Mouse (Mus musculus) heart, embryonic 14.5 days (tissue): Measurements from ENCODE around the gene Gm5148. TPM values are rescaled to one million over a fixed set of nuclear protein-coding genes. Genes with fewer than 3 reads are reported as not detected.

Experiments
- ATAC-seq: fragments of 200-750 bp; cut with Nextera tagmentation; 2 replicates; pipeline ENCODE4 v1.8.0; 2017; ENCODE audit warnings: low read depth, moderate TSS enrichment; ENCODE audit not compliant: insufficient number of reproducible peaks, insufficient read depth, low FRiP score
- H3K27ac ChIP-seq, 2 experiments: fragments of 200-500 bp in 1 of 2; fragments of 300-500 bp in 1 of 2; sonication (generic) in 1 of 2; replicated peaks in 1 of 2; 2 replicates each; pipeline ENCODE4 v1.5.1; 2012 to 2014; ENCODE audit warnings: low read depth in 2 of 2, low read length in 2 of 2, control low read depth in 1 of 2, mild to moderate bottlenecking in 1 of 2, mixed read lengths in 1 of 2; ENCODE audit not compliant: control insufficient read depth in 1 of 2, insufficient read depth in 1 of 2
- H3K27me3 ChIP-seq: fragments of 300-500 bp; sonication (generic); 2 replicates; pipeline ENCODE4 v1.6.1; 2014; ENCODE audit warnings: mild to moderate bottlenecking, low read length, control low read depth; ENCODE audit not compliant: control insufficient read depth, insufficient read depth
- H3K36me3 ChIP-seq: fragments of 300-500 bp; sonication (generic); 2 replicates; pipeline ENCODE4 v1.6.1; 2014; ENCODE audit warnings: mild to moderate bottlenecking, control low read depth, low read length, mixed read lengths; ENCODE audit not compliant: control insufficient read depth, insufficient read depth
- H3K4me1 ChIP-seq, 2 experiments: fragments of 200-500 bp in 1 of 2; fragments of 300-500 bp in 1 of 2; sonication (generic) in 1 of 2; 2 replicates each; pipeline ENCODE4 v1.6.1; 2012 to 2014; ENCODE audit warnings: low read length in 2 of 2, control low read depth in 1 of 2, mixed read lengths in 1 of 2; ENCODE audit not compliant: control insufficient read depth in 2 of 2, insufficient read depth in 2 of 2
- H3K4me2 ChIP-seq: fragments of 300-500 bp; sonication (generic); 2 replicates; pipeline ENCODE4 v1.6.1; 2014; ENCODE audit warnings: mild to moderate bottlenecking, low read length
- H3K4me3 ChIP-seq, 2 experiments: fragments of 200-500 bp in 1 of 2; fragments of 300-500 bp in 1 of 2; sonication (generic) in 1 of 2; 2 replicates each; pipeline ENCODE4 v1.5.1; 2012 to 2014; ENCODE audit warnings: low read length in 2 of 2, mild to moderate bottlenecking in 2 of 2, control low read depth in 1 of 2, low read depth in 1 of 2, moderate library complexity in 1 of 2; ENCODE audit not compliant: control insufficient read depth in 1 of 2, insufficient read depth in 1 of 2
- H3K9ac ChIP-seq: fragments of 300-500 bp; sonication (generic); 2 replicates; pipeline ENCODE4 v1.6.1; 2014; ENCODE audit warnings: mild to moderate bottlenecking, low read length
- H3K9me3 ChIP-seq: fragments of 300-500 bp; sonication (generic); 2 replicates; pipeline ENCODE4 v1.6.1; 2016; ENCODE audit warnings: low read length, control low read depth; ENCODE audit not compliant: control insufficient read depth
- WGBS: fragments of 180-500 bp; shearing (Covaris S2); extraction: QIAGEN DNeasy Blood & Tissue Kit; methylation state at CpG from one replicate; pipeline ENCODE4 v1.1.7; 2014; 5-methylcytosine and 5-hydroxymethylcytosine counted together
- polyA plus RNA-seq: library from polyadenylated mRNA; unstranded; fragments of >200 nt; fragmentation: Nextera tagmentation; extraction: Ambion mirVana; gene quantifications from 2 replicates; pipeline ENCODE4 v1.2.1, GENCODE M21; 2014

Gene Gm5148
- polyA plus RNA-seq, 1 experiment from 2014 or later = 2.7 TPM

- Histone ChIP-seq H3K36me3 (no peaks in the 10 kb centered on the region), H3K4me1 (peaks cover 14 to 26% of the 10 kb centered on the region in 2 experiments), H3K9ac (no peak overlapping the region), H3K9me3 (peaks cover 21% of the 10 kb centered on the region), H3K27me3 (peaks cover 10% of the 10 kb centered on the region; the same call in 1 of the 2 replicates), H3K4me3 (no peak overlapping the region), H3K27ac (no peak overlapping the region), H3K4me2 (no peak overlapping the region)
- WGBS = 97% methylated on average over 20 of the region's 20 CpGs
- ATAC-seq = no peak
These were observed 55.2 kb downstream of the Gm5148 start for GRCm38 (mm10) chr3:37669100-37669499.

- Histone ChIP-seq H3K36me3 (no peaks in the 10 kb centered on the region), H3K4me1 (peaks cover 13 to 26% of the 10 kb centered on the region in 2 experiments), H3K4me2 (no peak overlapping the region), H3K27me3 (peaks cover 7% of the 10 kb centered on the region; the same call in 1 of the 2 replicates), H3K9me3 (peaks cover 21% of the 10 kb centered on the region), H3K4me3 (no peak overlapping the region), H3K9ac (no peak overlapping the region), H3K27ac (no peak overlapping the region)
- no peak for ATAC-seq
- 75% methylated on average over 12 of the region's 12 CpGs for WGBS
These were observed 55.6 kb downstream of the Gm5148 start for GRCm38 (mm10) chr3:37668652-37669051.

GRCm38 (mm10) chr3:37667736-37668135 is 56.6 kb downstream of the Gm5148 start:
- Histone ChIP-seq H3K9me3 (peaks cover 21% of the 10 kb centered on the region), H3K4me2 (no peak overlapping the region), H3K9ac (no peak overlapping the region), H3K27ac (no peak overlapping the region), H3K4me3 (no peak overlapping the region), H3K27me3 (no peaks in the 10 kb centered on the region), H3K4me1 (peaks cover 6 to 17% of the 10 kb centered on the region in 2 experiments), H3K36me3 (no peaks in the 10 kb centered on the region)
- 37% methylated on average over 7 of the region's 7 CpGs for WGBS
- ATAC-seq = no peak

- Histone ChIP-seq H3K4me1 (peaks cover 2 to 11% of the 10 kb centered on the region in 2 experiments), H3K27me3 (no peaks in the 10 kb centered on the region), H3K27ac (no peak overlapping the region), H3K36me3 (no peaks in the 10 kb centered on the region), H3K4me2 (no peak overlapping the region), H3K4me3 (no peak overlapping the region), H3K9me3 (peaks cover 21% of the 10 kb centered on the region), H3K9ac (no peak overlapping the region)
- 35% methylated on average over 2 of the region's 2 CpGs for WGBS
- ATAC-seq = no peak
These were observed 57.2 kb downstream of the Gm5148 start for GRCm38 (mm10) chr3:37667119-37667467.

- 0 out of 4 replicates have a peak overlapping the region, but pooled peaks have one; percentile 17 to 31 for H3K27ac ChIP-seq
- no peak overlapping the region for H3K4me3 ChIP-seq
- no peaks in the 10 kb centered on the region for H3K36me3 ChIP-seq
- H3K27me3 ChIP-seq = no peaks in the 10 kb centered on the region
- H3K9me3 ChIP-seq = peaks cover 21% of the 10 kb centered on the region
- no peak overlapping the region for H3K9ac ChIP-seq
- WGBS = 18% methylated on average over 9 of the region's 9 CpGs
- no peak overlapping the region for H3K4me2 ChIP-seq
- ATAC-seq = peak; percentile 71
- peaks cover 2 to 11% of the 10 kb centered on the region in 2 experiments; a peak in 3 of 4 replicates for H3K4me1 ChIP-seq
These were observed 57.8 kb downstream of the Gm5148 start for GRCm38 (mm10) chr3:37666291-37667118.

Other genes with a start within 250 kb of the Gm5148 start
- 7.8 and 8.2 TPM in 2 replicates for gene Spry1, start 84.5 kb downstream of the Gm5148 start, polyA plus RNA-seq